Mouse (Mus musculus): ENCODE data around the gene Lgals2.

DNA sequence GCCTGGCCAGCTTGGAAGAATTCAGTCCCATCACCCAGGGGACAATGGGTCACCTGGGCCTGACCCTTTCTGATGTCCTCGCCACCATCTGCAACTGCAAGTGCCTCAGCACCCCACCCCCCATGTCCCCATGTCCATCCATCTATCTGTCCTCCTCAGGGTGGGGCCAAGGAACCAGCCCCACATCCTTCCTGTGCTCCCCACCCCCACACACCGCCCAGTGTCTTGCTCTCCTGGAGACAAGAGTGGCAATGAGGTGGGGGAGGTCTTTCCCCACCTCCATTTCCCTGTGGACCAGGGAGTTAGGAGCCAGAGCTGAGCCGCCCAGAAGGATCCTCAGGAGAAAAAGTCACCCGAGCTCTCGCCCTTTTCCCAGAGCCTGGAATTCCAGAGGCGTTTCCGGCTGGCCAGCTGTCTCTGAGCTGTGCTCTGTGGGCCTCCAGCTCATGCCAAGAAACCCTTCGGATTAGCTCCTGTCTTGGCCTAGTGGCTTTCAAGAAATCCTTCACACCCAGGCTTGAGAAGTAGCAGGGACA, 19.2 kb downstream of the Lgals2 start:
- TF ChIP-seq GATA1 (IDR thresholded peaks at IDR 0.05; ENCODE audit: borderline replicate concordance, low read length) (no peak), FLI1 (IDR thresholded peaks at IDR 0.05; ENCODE audit: low read length) (no peak)
